Mouse (Mus musculus) embryonic fibroblast, embryonic 13.5 days (primary cell): ENCODE measurements around the gene Gm49380. TPM values are rescaled to one million over a fixed set of nuclear protein-coding genes. Genes with fewer than 3 reads are reported as not detected.

Source experiments
- H3K27ac ChIP-seq: 2 replicates; pipeline ENCODE4 v1.5.1; 2012; ENCODE audit warnings: low read length, control low read depth, inconsistent platforms; ENCODE audit not compliant: insufficient read depth
- H3K4me1 ChIP-seq: 2 replicates; pipeline ENCODE4 v1.6.1; 2011; ENCODE audit warnings: low read length; ENCODE audit not compliant: control insufficient read depth, insufficient read depth
- H3K4me3 ChIP-seq: 2 replicates; pipeline ENCODE4 v1.5.1; 2011; ENCODE audit warnings: mild to moderate bottlenecking, control low read depth, low read length; ENCODE audit not compliant: insufficient read depth
- CTCF ChIP-seq: IDR thresholded peaks from 2 replicates; pipeline ENCODE4 v1.5.1; 2011; ENCODE audit warnings: mild to moderate bottlenecking, control low read depth, low read length, moderate library complexity, borderline replicate concordance; ENCODE audit not compliant: insufficient read depth
- POLR2A ChIP-seq: IDR thresholded peaks from 2 replicates; pipeline ENCODE4 v1.6.1; 2011; ENCODE audit warnings: low read depth, mild to moderate bottlenecking, control low read depth, low read length, moderate library complexity
- polyA plus RNA-seq: library from polyadenylated mRNA; stranded (reverse); fragments of >200 nt; gene quantifications from 2 replicates; pipeline ENCODE4 v1.2.4, GENCODE M21; 2011; ENCODE audit warnings: low read depth; ENCODE audit not compliant: missing spikeins, insufficient read length

Gm49380 gene
- polyA plus RNA-seq, 1 experiment = 0.21 TPM

- no peak for TF ChIP-seq POLR2A
- TF ChIP-seq CTCF = no peak
These were observed 35.9 kb downstream of the Gm49380 start for GRCm38 (mm10) chr9:44077266-44077910.

GRCm38 (mm10) chr9:44076764-44077120 lies 36.6 kb downstream of the Gm49380 start:
- H3K27ac ChIP-seq = no peak overlapping the region
- TF ChIP-seq POLR2A (no peak), CTCF (0 out of 2 replicates have a peak, but pooled peaks have one; percentile 19)
- no peak overlapping the region for H3K4me3 ChIP-seq
- peaks cover 5% of the 10 kb centered on the region; the same call in 1 of the 2 replicates for H3K4me1 ChIP-seq

More at GRCm38 (mm10) chr9:44077266-44077910, 35.9 kb downstream of the Gm49380 start:
- H3K27ac ChIP-seq = no peak overlapping the region
- no peak overlapping the region for H3K4me3 ChIP-seq
- H3K4me1 ChIP-seq = 0 out of 2 replicates have a peak, but pooled peaks cover 2% of the 10 kb centered on the region

GRCm38 (mm10) chr9:44075996-44076763 lies 37.1 kb downstream of the Gm49380 start:
- Histone ChIP-seq H3K4me1 (peaks cover 5% of the 10 kb centered on the region; the same call in 1 of the 2 replicates), H3K4me3 (no peak overlapping the region), H3K27ac (no peak overlapping the region)
- TF ChIP-seq POLR2A (no peak), CTCF (no peak)

- Histone ChIP-seq H3K4me3 (no peak overlapping the region), H3K4me1 (peaks cover 5% of the 10 kb centered on the region; the same call in 1 of the 2 replicates), H3K27ac (no peak overlapping the region)
- TF ChIP-seq CTCF = no peak
- TF ChIP-seq POLR2A = no peak
These were observed 37.9 kb downstream of the Gm49380 start for GRCm38 (mm10) chr9:44075276-44075995.

- TF ChIP-seq POLR2A (no peak), CTCF (no peak)
- Histone ChIP-seq H3K4me3 (no peak overlapping the region), H3K27ac (no peak overlapping the region)
These were observed 38.7 kb downstream of the Gm49380 start for GRCm38 (mm10) chr9:44074395-44075275.

GRCm38 (mm10) chr9:44073115-44073514 lies 40.2 kb downstream of the Gm49380 start:
- peaks cover 3% of the 10 kb centered on the region; the same call in 1 of the 2 replicates for H3K4me1 ChIP-seq
- H3K27ac ChIP-seq = no peak overlapping the region
- no peak for TF ChIP-seq POLR2A
- no peak for TF ChIP-seq CTCF
- no peak overlapping the region for H3K4me3 ChIP-seq

More at GRCm38 (mm10) chr9:44074395-44075275, 38.7 kb downstream of the Gm49380 start:
- H3K4me1 ChIP-seq = peaks cover 5% of the 10 kb centered on the region; the same call in 1 of the 2 replicates

- TF ChIP-seq POLR2A (no peak), CTCF (no peak)
- H3K4me3 ChIP-seq = no peak overlapping the region
- no peak overlapping the region for H3K27ac ChIP-seq
- H3K4me1 ChIP-seq = peaks cover 3% of the 10 kb centered on the region; the same call in 1 of the 2 replicates
These were observed 40.7 kb downstream of the Gm49380 start for GRCm38 (mm10) chr9:44072599-44072915.

- TF ChIP-seq CTCF = no peak
- Histone ChIP-seq H3K4me3 (no peak overlapping the region), H3K4me1 (peaks cover 3% of the 10 kb centered on the region; the same call in 1 of the 2 replicates), H3K27ac (no peak overlapping the region)
These were observed 41.2 kb downstream of the Gm49380 start for GRCm38 (mm10) chr9:44071914-44072598.

- Histone ChIP-seq H3K27ac (no peak overlapping the region), H3K4me3 (no peak overlapping the region), H3K4me1 (peaks cover 3% of the 10 kb centered on the region; the same call in 1 of the 2 replicates)
- TF ChIP-seq CTCF (no peak), POLR2A (no peak)
These were observed 42.5 kb downstream of the Gm49380 start for GRCm38 (mm10) chr9:44070844-44071231.
